Mouse (Mus musculus) intestine, embryonic 16.5 days (tissue): ENCODE measurements around the gene Tuba1c. TPM values are rescaled to one million over a fixed set of nuclear protein-coding genes. Genes with fewer than 3 reads are reported as not detected.

Experiments
- ATAC-seq: fragments of 200-750 bp; cut with Nextera tagmentation; 2 replicates; pipeline ENCODE4 v1.8.0; 2017; ENCODE audit warnings: moderate TSS enrichment, moderate library complexity
- H3K27ac ChIP-seq: fragments of 300-500 bp; sonication (generic); 2 replicates; pipeline ENCODE4 v1.5.1; 2014; ENCODE audit warnings: mild to moderate bottlenecking, low read length
- H3K27me3 ChIP-seq: fragments of 300-500 bp; sonication (generic); replicated peaks from 2 replicates; pipeline ENCODE4 v1.6.1; 2014; ENCODE audit warnings: low read length, control low read depth, mixed read lengths; ENCODE audit not compliant: control insufficient read depth, insufficient read depth
- H3K36me3 ChIP-seq: fragments of 300-500 bp; sonication (generic); 2 replicates; pipeline ENCODE4 v1.6.1; 2014; ENCODE audit warnings: low read length, control low read depth; ENCODE audit not compliant: control insufficient read depth, insufficient read depth
- H3K4me1 ChIP-seq: fragments of 300-500 bp; sonication (generic); 2 replicates; pipeline ENCODE4 v1.6.1; 2014; ENCODE audit warnings: low read length, control low read depth, mixed read lengths; ENCODE audit not compliant: control insufficient read depth, insufficient read depth
- H3K4me2 ChIP-seq: fragments of 300-500 bp; sonication (generic); 2 replicates; pipeline ENCODE4 v1.6.1; 2014; ENCODE audit warnings: low read depth, low read length, control low read depth
- H3K4me3 ChIP-seq: fragments of 300-500 bp; sonication (generic); 2 replicates; pipeline ENCODE4 v1.5.1; 2014; ENCODE audit warnings: mild to moderate bottlenecking, low read length
- H3K9ac ChIP-seq: fragments of 300-500 bp; sonication (generic); 2 replicates; pipeline ENCODE4 v1.6.1; 2014; ENCODE audit warnings: low read depth, low read length
- H3K9me3 ChIP-seq: fragments of 300-500 bp; sonication (generic); 2 replicates; pipeline ENCODE4 v1.6.1; 2016; ENCODE audit warnings: low read length, control low read depth; ENCODE audit not compliant: control insufficient read depth
- WGBS: fragments of 180-500 bp; shearing (Covaris S2); extraction: QIAGEN DNeasy Blood & Tissue Kit; methylation state at CpG from one replicate; pipeline ENCODE4 v1.1.7; 2014; 5-methylcytosine and 5-hydroxymethylcytosine counted together
- microRNA-seq: library from miRNA; unstranded; fragments of <30 nt; microRNA quantifications from one replicate; pipeline ENCODE4, GENCODE M21; 2016
- polyA plus RNA-seq: library from polyadenylated mRNA; unstranded; fragments of >200 nt; fragmentation: Nextera tagmentation; extraction: Ambion mirVana; gene quantifications from 2 replicates; pipeline ENCODE4 v1.2.1, GENCODE M21; 2015

The Tuba1c gene
- polyA plus RNA-seq, 1 experiment from 2014 or later: 311 TPM

DNA sequence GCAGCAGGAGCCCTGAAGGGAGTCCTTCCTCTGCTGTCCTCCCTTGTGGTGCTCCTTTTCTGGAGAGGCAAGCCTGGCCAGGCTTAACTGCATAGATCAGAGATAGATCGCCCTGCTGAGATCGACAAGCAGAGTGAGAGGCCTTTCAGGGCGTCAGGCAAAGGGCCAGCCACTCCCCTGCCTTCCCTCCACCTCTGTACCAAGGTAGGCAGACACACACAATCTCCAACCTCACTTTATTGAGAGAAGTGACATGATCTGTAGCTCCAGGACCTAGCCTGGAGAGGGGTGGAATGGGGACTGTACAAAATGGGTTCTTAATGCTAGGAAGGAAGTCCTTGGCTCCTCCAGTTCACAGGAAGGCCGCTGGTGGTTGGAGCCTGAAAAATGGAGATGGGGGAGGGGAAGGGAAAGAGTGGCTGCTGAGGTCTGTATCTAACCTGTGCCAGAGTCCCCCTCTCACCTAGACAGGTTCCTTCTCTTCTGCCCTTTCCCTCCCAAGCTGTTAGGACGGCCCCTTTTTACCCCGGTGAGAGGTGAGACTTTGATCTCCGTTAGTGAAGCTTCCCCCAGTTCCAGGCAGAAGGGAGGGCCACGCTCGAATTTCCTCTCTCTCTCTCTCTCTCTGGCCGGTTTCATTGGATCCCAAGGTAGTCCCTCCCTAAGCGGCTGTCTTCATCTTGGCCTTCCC lies 54.3 kb downstream of the Tuba1c start:
- Histone ChIP-seq H3K27ac (peak overlapping the region; percentile 79), H3K4me2 (peak overlapping the region; percentile 30), H3K27me3 (peaks cover 32% of the 10 kb centered on the region), H3K9me3 (no peaks in the 10 kb centered on the region), H3K9ac (0 out of 2 replicates have a peak overlapping the region, but pooled peaks have one; percentile 5), H3K4me1 (peaks cover 27% of the 10 kb centered on the region), H3K36me3 (0 out of 2 replicates have a peak, but pooled peaks cover 3% of the 10 kb centered on the region), H3K4me3 (0 out of 2 replicates have a peak overlapping the region, but pooled peaks have one; percentile 0)
- ATAC-seq: peak; percentile 82
- WGBS: 13% methylated on average over 11 of the region's 11 CpGs

DNA sequence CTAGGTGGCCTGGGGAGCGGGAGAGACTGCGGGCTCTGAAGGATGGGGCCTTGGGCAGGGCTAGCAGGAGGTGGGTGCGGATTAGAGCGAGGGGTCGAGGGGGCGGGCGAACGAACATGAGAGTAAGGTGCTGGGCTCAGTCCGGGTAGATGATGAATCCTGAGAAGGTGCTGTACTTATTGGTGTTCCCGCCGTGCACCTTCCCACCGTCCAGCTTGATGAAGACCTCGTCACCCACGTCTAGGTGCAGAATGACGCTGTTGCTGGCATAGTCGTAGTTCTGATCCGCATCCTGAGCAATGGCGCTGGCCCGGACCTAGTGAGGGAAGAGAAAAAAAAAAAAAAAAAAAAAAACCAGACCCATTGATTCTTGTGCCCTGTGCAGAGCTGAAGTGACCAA lies 54.9 kb downstream of the Tuba1c start:
- H3K4me1 ChIP-seq: peaks cover 27% of the 10 kb centered on the region
- H3K27ac ChIP-seq: 0 out of 2 replicates have a peak overlapping the region, but pooled peaks have one; percentile 2
- H3K9ac ChIP-seq: 0 out of 2 replicates have a peak overlapping the region, but pooled peaks have one; percentile 5
- 19% methylated on average over 19 of the region's 19 CpGs for WGBS
- 0 out of 2 replicates have a peak overlapping the region, but pooled peaks have one; percentile 0 for H3K4me3 ChIP-seq
- H3K9me3 ChIP-seq: no peaks in the 10 kb centered on the region
- peaks cover 37% of the 10 kb centered on the region for H3K27me3 ChIP-seq
- peak overlapping the region; percentile 30 for H3K4me2 ChIP-seq
- 0 out of 2 replicates have a peak, but pooled peaks cover 3% of the 10 kb centered on the region for H3K36me3 ChIP-seq
- no peak; the same call in 1 of the 2 replicates for ATAC-seq

DNA sequence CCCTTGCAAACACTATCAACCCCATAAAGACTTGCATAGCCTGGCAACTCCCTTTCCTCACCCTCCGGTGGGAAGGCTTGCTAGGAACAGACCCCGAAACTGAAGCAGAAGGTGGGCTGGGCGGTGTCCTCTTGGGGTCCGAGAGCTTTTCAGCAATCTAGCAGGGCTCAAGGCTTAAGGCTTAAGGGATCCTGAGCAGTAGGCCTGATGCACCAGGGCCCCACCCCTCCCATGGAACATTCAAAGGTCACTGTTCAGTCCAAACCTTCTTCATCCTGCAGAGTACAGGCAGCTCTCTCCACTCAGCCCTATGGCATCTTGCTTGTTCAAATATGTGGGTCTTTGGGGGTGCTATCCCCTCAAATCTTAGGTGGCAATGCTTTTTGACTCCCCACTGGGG lies 56.3 kb downstream of the Tuba1c start:
- ATAC-seq: no peak
- Histone ChIP-seq H3K4me1 (peaks cover 27% of the 10 kb centered on the region), H3K4me3 (no peak overlapping the region), H3K27me3 (peaks cover 43% of the 10 kb centered on the region), H3K27ac (no peak overlapping the region), H3K9ac (no peak overlapping the region), H3K9me3 (no peaks in the 10 kb centered on the region), H3K36me3 (0 out of 2 replicates have a peak, but pooled peaks cover 3% of the 10 kb centered on the region), H3K4me2 (no peak overlapping the region)
- WGBS: 71% methylated on average over 4 of the region's 4 CpGs

DNA sequence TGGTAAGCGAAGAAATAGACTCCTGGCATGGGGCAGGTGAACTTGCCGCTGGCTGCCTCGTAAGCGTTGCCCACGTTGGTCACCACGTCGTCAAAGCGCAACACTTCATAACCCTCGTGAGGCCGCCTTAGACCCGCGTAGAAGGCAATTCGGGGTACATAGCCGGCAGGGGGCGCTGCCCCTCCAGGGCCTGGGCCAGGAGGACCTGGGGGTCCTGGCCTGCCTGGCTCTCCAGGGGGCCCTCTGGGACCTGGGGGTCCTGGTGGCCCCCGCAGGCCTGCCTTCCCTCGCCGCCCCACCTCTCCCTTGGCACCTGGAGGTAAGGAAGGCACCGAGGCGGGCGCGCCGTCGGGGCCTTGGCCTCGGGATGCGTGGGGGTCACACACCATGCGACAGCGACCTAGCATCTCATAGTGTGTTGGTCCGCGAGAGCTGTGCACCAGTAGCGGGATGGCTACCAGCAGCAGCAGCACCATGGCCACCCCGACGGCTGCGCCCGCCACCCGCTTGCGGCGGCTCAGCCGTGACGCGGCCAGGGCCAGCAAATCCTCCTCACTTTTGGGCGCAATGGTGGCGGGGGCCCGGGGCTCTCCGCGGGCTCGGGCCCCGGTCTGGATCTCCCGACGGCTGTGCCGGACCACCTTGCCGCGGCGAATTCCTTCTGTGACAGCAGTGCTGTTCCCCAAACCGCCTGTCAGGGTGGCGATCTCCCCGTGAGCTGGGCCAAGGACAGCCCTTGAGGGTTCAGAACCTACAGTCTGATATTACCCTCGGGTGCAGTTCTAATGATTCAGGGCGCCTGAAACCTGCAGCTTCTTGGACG lies 57.8 kb downstream of the Tuba1c start, which contains the start of gene C1ql4:
C1ql4 (minus strand) TSS at position 565 of the 823 bp plus-strand sequence.
- peak within 1 kb of the TSS; percentile 49 for H3K4me2 ChIP-seq
- WGBS: 12% methylated on average over 60 of the region's 60 CpGs
- no peaks in the 10 kb centered on the region for H3K9me3 ChIP-seq
- peaks cover 51% of the 10 kb centered on the region for H3K27me3 ChIP-seq
- peak within 1 kb of the TSS; percentile 36 for H3K4me3 ChIP-seq
- H3K36me3 ChIP-seq: no peaks in the 10 kb centered on the region
- ATAC-seq: no peak
- H3K4me1 ChIP-seq: peaks cover 27% of the 10 kb centered on the region
- peak within 1 kb of the TSS; percentile 39; the same call in 1 of the 2 replicates for H3K9ac ChIP-seq
- no peak within 1 kb of the TSS for H3K27ac ChIP-seq

Small RNAs within 50 kb of the gene (microRNA-seq; reads per million reads assigned to microRNA genes)
- gene Mir6960: 1.8 reads per million

Other genes starting within 250 kb of the Tuba1c start
- not detected in 2 replicates for gene Wnt1, start 240.0 kb upstream of the Tuba1c start, polyA plus RNA-seq
- not detected in 2 replicates for gene Ddn, start 220.4 kb upstream of the Tuba1c start, polyA plus RNA-seq
- 92.2 and 94.6 TPM in 2 replicates for gene Prkag1, start 198.4 kb upstream of the Tuba1c start, polyA plus RNA-seq
- gene Kmt2d, start 158.7 kb upstream of the Tuba1c start, polyA plus RNA-seq: 7.7 and 7.9 TPM in 2 replicates
- 11.3 and 12.3 TPM in 2 replicates for gene Rhebl1, start 135.4 kb upstream of the Tuba1c start, polyA plus RNA-seq
- gene Dhh, start 131.4 kb upstream of the Tuba1c start, polyA plus RNA-seq: 0.83 and 1.6 TPM in 2 replicates
- 20.4 and 23.6 TPM in 2 replicates for gene Lmbr1l, start 111.7 kb upstream of the Tuba1c start, polyA plus RNA-seq
- gene Tuba1b, start 95.3 kb upstream of the Tuba1c start, polyA plus RNA-seq: 1,159 and 1,322 TPM in 2 replicates
- gene Gm49450, start 76.3 kb upstream of the Tuba1c start, polyA plus RNA-seq: not detected in 2 replicates
- gene Tuba1a, start 76.2 kb upstream of the Tuba1c start, polyA plus RNA-seq: 816 and 895 TPM in 2 replicates
- 35.0 and 38.4 TPM in 2 replicates for gene Prph, start 25.3 kb downstream of the Tuba1c start, polyA plus RNA-seq
- gene Troap, start 44.7 kb downstream of the Tuba1c start, polyA plus RNA-seq: 20.2 and 25.4 TPM in 2 replicates
- gene C1ql4, start 57.9 kb downstream of the Tuba1c start, polyA plus RNA-seq: 0.09 and 0.17 TPM in 2 replicates
- gene Dnajc22, start 63.3 kb downstream of the Tuba1c start, polyA plus RNA-seq: 45.0 and 45.4 TPM in 2 replicates
- gene Spats2, start 96.0 kb downstream of the Tuba1c start, polyA plus RNA-seq: 18.1 and 20.9 TPM in 2 replicates
- 0.39 and 0.56 TPM in 2 replicates for gene Kcnh3, start 195.0 kb downstream of the Tuba1c start, polyA plus RNA-seq
- gene Mcrs1, start 222.1 kb downstream of the Tuba1c start, polyA plus RNA-seq: 124 and 128 TPM in 2 replicates